Mouse (Mus musculus) embryonic facial prominence, embryonic 10.5 days (tissue): ENCODE measurements around the gene Tnrc6b. TPM values are rescaled to one million over a fixed set of nuclear protein-coding genes. Genes with fewer than 3 reads are reported as not detected.
"Not testable (repeated sequence)": the region's sequence is repeated elsewhere in the genome, so short reads cannot be mapped to it uniquely, and the experiment has no call there.

Source experiments
- DNase-seq: peaks from one replicate; pipeline ENCODE4 v3.0.0-alpha.2; 2017; ENCODE audit warnings: low spot score
- H3K27ac ChIP-seq: fragments of 300-500 bp; sonication (generic); replicated peaks from 2 replicates; pipeline ENCODE4 v1.5.1; 2016; ENCODE audit warnings: mild to moderate bottlenecking
- H3K27me3 ChIP-seq: fragments of 300-500 bp; sonication (generic); replicated peaks from 2 replicates; pipeline ENCODE4 v1.6.1; 2016; ENCODE audit warnings: low read depth, mild to moderate bottlenecking; ENCODE audit not compliant: poor library complexity, severe bottlenecking
- H3K36me3 ChIP-seq: fragments of 300-500 bp; sonication (generic); replicated peaks from 2 replicates; pipeline ENCODE4 v1.6.1; 2016; ENCODE audit warnings: mild to moderate bottlenecking, moderate library complexity
- H3K4me1 ChIP-seq: fragments of 300-500 bp; sonication (generic); 2 replicates; pipeline ENCODE4 v1.6.1; 2016
- H3K4me3 ChIP-seq: fragments of 300-500 bp; sonication (generic); 2 replicates; pipeline ENCODE4 v1.5.1; 2016; ENCODE audit warnings: mild to moderate bottlenecking, moderate library complexity
- H3K9me3 ChIP-seq: fragments of 300-500 bp; sonication (generic); 2 replicates; pipeline ENCODE4 v1.6.1; 2016; ENCODE audit warnings: mild to moderate bottlenecking
- WGBS: fragments of 180-500 bp; shearing (Covaris S2); methylation state at CpG from one replicate; pipeline ENCODE4 v1.1.7; 2016; 5-methylcytosine and 5-hydroxymethylcytosine counted together
- polyA plus RNA-seq: library from polyadenylated mRNA; unstranded; fragments of >200 nt; fragmentation: Nextera tagmentation; extraction: Ambion mirVana; gene quantifications from 2 replicates; pipeline ENCODE4 v1.2.1, GENCODE M21; 2016

Gene Tnrc6b
- polyA plus RNA-seq, 1 experiment from 2014 or later: 46.9 TPM

DNA sequence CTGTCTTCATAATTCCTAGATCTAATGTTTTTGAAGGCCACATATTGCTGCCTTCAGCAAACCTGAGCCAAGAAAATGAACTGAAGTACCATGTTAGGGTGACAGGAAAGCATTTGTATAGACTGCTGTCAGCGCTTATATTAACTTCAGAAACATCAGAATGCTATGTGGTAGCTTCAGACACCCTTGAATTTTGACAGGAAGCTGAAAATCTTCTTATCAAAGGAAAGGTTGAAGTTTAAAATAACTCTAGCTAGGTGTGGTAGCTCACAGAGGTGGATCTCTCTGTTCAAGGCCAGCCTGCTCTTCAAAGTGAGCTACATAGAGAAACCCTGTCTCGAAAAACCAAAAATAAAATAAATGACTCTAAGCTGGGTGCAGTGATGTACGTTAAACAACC, 181.2 kb downstream of the Tnrc6b start:
- 97% methylated on average over 3 of the region's 3 CpGs for WGBS
- no peaks in the 10 kb centered on the region for H3K9me3 ChIP-seq

DNA sequence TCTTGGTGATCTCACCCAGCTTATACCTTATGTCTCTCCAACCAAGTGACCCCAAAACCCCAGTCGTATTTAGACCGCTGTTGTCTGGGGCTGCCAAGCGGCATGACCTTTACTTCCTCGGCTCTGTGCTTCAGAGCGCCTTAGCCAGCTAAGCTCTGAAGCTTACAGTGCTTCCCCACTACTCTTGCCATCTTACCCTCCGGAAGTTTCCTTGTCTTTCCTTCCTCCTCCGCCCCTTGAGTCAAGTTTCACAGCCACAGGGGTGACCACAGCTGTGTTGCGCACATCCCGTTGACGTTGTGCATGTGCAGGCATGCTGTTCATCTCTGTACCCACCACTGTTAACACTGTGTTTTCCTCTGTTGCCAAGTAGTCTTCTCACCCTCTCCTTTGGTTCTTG, 185.6 kb downstream of the Tnrc6b start:
- Histone ChIP-seq H3K4me1 (no peaks in the 10 kb centered on the region), H3K4me3 (no peak overlapping the region), H3K27me3 (no peaks in the 10 kb centered on the region), H3K36me3 (peaks cover 97% of the 10 kb centered on the region), H3K27ac (no peak overlapping the region), H3K9me3 (no peaks in the 10 kb centered on the region)
- 91% methylated on average over 10 of the region's 10 CpGs for WGBS
- no peak for DNase-seq

More for the DNA sequence above, 181.2 kb downstream of the Tnrc6b start:
- DNase-seq: no peak
- peaks cover 95% of the 10 kb centered on the region for H3K36me3 ChIP-seq
- H3K4me1 ChIP-seq: no peaks in the 10 kb centered on the region
- H3K27ac ChIP-seq: no peak overlapping the region
- H3K4me3 ChIP-seq: no peak overlapping the region
- H3K27me3 ChIP-seq: no peaks in the 10 kb centered on the region

DNA sequence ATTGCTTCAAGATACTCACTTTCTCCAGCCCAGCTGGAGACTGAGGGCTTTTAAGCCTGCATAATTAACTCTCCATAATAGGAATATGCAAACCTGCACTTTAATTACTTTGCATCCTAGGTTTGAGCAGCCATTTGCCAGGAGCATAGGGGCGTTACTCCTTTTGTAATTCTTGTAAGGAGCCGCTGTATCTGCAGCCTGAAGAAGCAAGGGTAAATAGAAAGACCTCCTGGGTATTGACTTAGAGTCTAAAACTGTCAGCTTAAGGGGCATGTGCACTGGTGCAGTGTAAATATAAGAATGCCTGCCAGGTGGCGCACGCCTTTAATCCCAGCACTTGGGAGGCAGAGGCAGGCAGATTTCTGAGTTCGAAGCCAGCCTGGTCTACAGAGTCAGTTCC, 186.8 kb downstream of the Tnrc6b start:
- no peak for DNase-seq
- Histone ChIP-seq H3K27ac (no peak overlapping the region), H3K4me1 (no peaks in the 10 kb centered on the region), H3K4me3 (no peak overlapping the region), H3K9me3 (no peaks in the 10 kb centered on the region), H3K27me3 (no peaks in the 10 kb centered on the region), H3K36me3 (peaks cover 100% of the 10 kb centered on the region)
- WGBS: 89% methylated on average over 5 of the region's 5 CpGs

DNA sequence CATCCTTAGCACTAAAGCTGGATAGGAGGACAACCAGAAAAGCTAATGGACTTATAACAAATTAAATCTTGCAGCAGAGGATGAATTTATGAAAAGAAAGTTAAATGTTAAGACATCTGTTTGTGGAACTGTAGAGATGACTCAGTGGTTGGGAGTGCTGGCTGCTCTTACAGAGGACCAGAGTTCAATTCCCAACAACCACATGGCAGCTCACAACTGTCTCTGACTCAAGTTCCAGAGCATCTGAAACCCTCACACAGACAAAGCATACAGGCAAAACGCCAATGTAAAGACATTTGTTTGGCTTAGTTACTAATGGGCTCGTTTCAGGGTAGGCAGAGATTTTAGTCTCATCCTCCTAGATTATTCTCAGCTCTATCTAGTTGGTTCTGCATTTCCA, 188.7 kb downstream of the Tnrc6b start:
- H3K4me3 ChIP-seq: no peak overlapping the region
- H3K4me1 ChIP-seq: no peaks in the 10 kb centered on the region
- H3K36me3 ChIP-seq: peaks cover 100% of the 10 kb centered on the region
- H3K27ac ChIP-seq: no peak overlapping the region
- WGBS: 90% methylated on average over 2 of the region's 2 CpGs
- no peak for DNase-seq
- no peaks in the 10 kb centered on the region for H3K27me3 ChIP-seq
- H3K9me3 ChIP-seq: no peaks in the 10 kb centered on the region

DNA sequence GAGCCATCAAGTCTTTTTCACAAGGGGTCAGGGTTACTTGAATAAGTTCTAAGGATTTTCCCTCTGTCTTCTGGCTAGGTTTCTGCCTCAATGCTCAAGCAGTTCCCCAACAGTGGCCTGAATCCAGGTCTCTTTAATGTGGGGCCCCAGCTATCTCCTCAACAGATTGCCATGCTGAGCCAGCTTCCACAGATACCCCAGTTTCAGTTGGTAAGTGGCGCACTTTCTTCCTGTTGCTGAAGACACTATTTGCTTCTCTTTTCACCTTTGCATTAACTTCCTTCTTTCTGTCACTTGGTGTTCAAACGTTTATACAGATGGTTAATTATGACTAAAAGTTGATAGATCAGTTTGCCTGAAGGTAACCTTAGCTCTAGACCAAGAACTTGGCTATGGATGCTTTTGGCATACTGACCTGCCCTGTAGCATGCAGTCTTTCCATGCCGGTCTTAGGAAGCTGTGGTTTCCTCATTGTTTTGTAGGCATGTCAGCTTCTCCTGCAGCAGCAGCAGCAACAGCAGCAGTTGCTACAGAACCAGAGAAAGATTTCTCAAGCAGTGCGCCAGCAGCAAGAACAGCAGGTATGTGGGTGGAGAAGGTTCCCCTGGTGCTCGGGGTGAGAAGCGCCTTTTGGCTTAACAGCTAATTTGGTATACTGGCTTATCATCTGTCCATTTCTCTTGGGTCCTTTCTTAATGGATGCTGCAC, 190.8 kb downstream of the Tnrc6b start:
- DNase-seq: no peak
- Histone ChIP-seq H3K4me3 (no peak overlapping the region), H3K27ac (no peak overlapping the region), H3K27me3 (no peaks in the 10 kb centered on the region), H3K9me3 (no peaks in the 10 kb centered on the region), H3K36me3 (peaks cover 100% of the 10 kb centered on the region), H3K4me1 (no peaks in the 10 kb centered on the region)
- 92% methylated on average over 6 of the region's 6 CpGs for WGBS

DNA sequence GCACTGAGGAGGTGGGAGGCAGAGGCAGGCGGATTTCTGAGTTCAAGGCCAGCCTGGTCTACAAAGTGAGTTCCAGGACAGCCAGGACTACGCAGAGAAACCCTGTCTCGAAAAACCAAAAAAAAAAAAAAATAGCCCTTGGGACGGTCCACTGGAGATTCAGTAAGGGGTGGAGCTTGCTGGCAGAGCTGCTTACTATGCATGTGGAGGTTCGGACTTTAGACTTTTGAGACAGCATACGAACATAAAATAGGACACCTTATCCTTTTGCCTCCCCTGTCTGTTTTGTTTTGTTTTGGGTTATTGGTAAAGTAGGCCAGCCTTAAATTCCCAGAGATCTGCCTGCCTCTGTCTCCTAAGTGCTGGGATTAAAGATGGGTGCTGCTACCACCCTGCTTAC, 193.7 kb downstream of the Tnrc6b start:
- not testable (repeated sequence) for H3K4me1 ChIP-seq, H3K4me3 ChIP-seq, H3K27me3 ChIP-seq, DNase-seq, H3K9me3 ChIP-seq, H3K27ac ChIP-seq
- WGBS: 95% methylated on average over 6 of the region's 6 CpGs
- H3K36me3 ChIP-seq: peaks cover 92% of the 10 kb centered on the region

DNA sequence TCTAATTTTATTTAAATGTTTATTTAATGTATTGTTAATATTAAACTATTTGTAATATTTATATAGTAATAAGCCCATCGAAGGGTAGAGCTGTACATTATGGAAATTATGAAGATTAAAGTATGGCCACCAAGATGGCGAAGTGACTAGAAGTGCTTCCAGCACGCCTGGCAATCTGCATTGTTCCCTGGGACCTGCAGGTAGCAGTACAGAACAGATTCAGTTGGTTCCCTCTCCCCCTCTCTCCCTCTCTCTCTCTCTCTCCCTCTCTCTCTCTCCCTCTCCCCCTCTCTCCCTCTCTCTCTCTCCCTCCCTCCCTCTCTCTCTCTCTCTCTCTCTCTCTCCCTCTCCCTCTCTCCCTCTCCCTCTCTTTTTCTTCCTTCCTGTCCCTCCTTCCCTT, 199.1 kb downstream of the Tnrc6b start:
- no peak for DNase-seq
- Histone ChIP-seq H3K27me3 (no peaks in the 10 kb centered on the region), H3K9me3 (no peaks in the 10 kb centered on the region), H3K27ac (no peak overlapping the region), H3K4me3 (no peak overlapping the region), H3K36me3 (peaks cover 91% of the 10 kb centered on the region), H3K4me1 (no peaks in the 10 kb centered on the region)
- 93% methylated on average over 3 of the region's 3 CpGs for WGBS

DNA sequence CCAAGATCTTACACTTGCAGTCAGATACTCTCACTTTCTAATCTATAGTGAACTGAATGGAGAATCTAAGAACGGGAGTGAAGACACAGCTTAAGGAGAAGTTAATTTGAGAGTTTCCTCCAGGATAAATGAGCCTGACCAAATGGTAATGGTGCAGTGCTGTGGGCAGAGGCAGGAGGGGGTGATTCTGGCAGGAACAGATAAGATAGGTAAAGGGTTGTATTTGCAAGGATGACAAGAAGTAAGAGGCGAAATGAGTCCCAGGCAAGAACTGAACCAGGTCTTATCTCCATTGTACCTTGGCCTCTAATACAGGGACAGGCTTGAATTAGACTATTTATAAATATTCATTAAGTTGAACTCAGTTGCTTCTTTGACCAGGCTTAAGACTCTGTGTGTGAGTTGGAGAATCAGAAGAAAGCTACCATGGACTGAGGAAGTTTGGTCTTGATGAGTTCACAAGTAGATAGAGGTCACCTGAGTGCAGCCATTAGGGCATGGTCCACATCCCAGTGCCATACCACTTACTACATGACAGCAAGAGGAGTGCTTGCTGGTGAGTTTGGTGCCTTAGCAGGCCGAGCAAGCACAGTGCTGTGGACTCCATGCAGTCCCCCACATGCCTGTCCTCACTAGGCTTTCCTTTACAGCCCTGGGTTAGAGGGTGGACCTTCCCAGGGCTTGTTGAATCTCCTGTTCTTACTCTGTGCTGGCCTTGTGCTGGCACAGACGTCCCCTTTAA, 199.8 kb downstream of the Tnrc6b start:
- 90% methylated on average over 4 of the region's 4 CpGs for WGBS
- Histone ChIP-seq H3K4me1 (no peaks in the 10 kb centered on the region), H3K27ac (no peak overlapping the region), H3K9me3 (no peaks in the 10 kb centered on the region), H3K27me3 (no peaks in the 10 kb centered on the region), H3K4me3 (no peak overlapping the region), H3K36me3 (peaks cover 91% of the 10 kb centered on the region)
- no peak for DNase-seq

DNA sequence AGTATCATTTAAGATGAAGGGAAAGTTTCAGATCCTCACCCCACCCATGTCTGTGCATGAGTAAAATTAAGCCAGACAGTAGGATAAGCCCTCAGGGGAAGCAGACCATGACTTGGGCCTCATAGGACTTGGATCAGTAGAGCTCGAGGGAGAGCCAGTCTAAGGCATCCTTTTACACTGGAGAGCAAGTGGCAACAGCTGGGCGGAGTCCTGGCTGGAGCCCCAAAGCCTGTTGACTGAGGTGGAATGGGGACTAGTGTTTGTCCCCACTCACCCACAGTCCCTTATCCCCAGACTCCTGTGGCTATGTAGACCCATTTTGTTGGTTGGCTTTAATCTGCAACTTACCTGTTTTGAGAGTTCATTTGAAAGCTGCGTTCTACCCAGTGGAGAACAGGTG, 201.1 kb downstream of the Tnrc6b start:
- no peak overlapping the region for H3K4me3 ChIP-seq
- H3K36me3 ChIP-seq: peaks cover 91% of the 10 kb centered on the region
- no peaks in the 10 kb centered on the region for H3K9me3 ChIP-seq
- DNase-seq: no peak
- no peaks in the 10 kb centered on the region for H3K27me3 ChIP-seq
- WGBS: 88% methylated on average over 3 of the region's 3 CpGs
- H3K4me1 ChIP-seq: no peaks in the 10 kb centered on the region
- no peak overlapping the region for H3K27ac ChIP-seq

DNA sequence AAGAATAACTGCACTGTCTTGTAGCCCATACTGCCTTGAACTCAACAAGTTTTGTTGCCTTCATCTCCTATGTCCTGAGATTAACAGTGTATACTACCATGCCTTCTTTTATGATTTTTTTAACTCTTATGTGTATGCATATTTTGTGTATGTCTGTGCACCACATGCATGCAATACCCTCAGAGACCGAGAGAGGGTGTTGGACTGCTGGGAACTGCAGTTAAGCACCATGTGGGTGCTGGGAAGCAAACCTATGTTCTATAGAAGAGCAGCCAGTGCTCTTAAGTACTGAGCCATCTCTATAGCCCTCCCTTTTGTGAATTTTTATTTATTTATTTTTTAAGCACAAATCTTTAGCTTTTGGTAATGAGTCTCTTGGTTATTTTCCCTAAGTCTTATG, 202.7 kb downstream of the Tnrc6b start:
- Histone ChIP-seq H3K4me1 (no peaks in the 10 kb centered on the region), H3K4me3 (no peak overlapping the region), H3K9me3 (no peaks in the 10 kb centered on the region), H3K27me3 (no peaks in the 10 kb centered on the region), H3K36me3 (peaks cover 93% of the 10 kb centered on the region), H3K27ac (no peak overlapping the region)
- DNase-seq: no peak
- 93% methylated on average over 1 of the region's 1 CpGs for WGBS

DNA sequence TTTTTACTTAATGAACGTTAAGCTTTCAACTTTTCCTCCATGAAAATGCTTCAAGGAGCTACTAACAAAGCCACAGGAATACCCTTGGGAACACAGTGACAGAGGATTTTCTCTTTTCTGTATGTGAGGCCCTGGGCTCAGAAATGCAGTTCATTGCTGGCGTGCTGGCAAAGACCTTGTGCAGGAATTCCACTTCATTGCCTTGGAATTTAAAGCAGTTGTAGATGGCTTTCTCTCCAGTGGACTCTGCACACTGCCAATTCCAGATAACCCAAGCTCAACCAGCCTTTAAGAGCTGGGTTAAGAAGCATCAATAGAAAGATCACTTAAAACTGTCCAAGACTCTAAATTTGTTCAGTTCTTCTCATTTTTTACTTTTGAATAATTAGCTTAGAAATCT, 204.7 kb downstream of the Tnrc6b start:
- Histone ChIP-seq H3K4me1 (no peaks in the 10 kb centered on the region), H3K27me3 (no peaks in the 10 kb centered on the region), H3K9me3 (no peaks in the 10 kb centered on the region), H3K36me3 (peaks cover 100% of the 10 kb centered on the region), H3K27ac (no peak overlapping the region), H3K4me3 (no peak overlapping the region)
- 85% methylated on average over 2 of the region's 2 CpGs for WGBS
- no peak for DNase-seq

DNA sequence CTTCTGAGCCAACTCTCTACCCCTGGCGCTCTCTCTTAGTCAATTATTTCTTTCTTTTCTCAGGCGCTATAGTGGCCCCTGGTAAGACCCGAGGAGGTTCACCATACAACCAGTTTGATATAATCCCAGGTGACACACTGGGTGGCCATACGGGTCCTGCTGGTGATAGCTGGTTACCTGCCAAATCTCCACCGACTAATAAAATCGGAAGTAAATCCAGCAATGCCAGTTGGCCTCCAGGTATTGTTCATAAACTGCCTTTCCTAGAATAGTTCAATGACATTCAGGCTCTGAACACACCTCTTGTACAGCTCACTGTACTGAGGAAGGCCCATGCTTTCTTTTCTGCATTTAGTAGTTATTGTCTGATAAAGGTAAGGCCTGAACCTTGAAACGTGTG, 205.5 kb downstream of the Tnrc6b start:
- H3K27ac ChIP-seq: no peak overlapping the region
- H3K4me1 ChIP-seq: no peaks in the 10 kb centered on the region
- H3K4me3 ChIP-seq: no peak overlapping the region
- H3K36me3 ChIP-seq: peaks cover 100% of the 10 kb centered on the region
- H3K9me3 ChIP-seq: no peaks in the 10 kb centered on the region
- no peaks in the 10 kb centered on the region for H3K27me3 ChIP-seq
- DNase-seq: no peak
- WGBS: 96% methylated on average over 7 of the region's 7 CpGs

DNA sequence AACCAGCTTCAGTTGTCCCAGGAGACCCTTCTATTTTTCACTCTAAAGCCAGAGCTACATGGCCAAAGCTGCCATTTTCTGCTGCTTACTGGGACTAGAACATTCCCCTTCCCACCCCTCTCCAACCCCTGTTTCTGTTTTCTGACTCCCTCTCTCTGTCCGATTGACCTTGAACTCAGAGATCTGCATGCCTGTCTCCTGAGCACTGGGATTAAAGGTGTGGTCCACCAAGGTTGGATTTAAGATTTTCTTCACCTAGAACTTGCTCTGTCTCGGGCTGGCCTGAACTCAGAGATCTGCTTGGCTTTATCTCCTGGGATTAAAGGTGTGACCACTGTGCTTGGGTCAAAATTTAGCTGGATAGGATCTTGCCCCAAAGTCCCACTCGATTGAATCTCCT, 209.2 kb downstream of the Tnrc6b start:
- no peak for DNase-seq

More for the DNA sequence above, 209.2 kb downstream of the Tnrc6b start:
- Histone ChIP-seq H3K9me3 (no peaks in the 10 kb centered on the region), H3K36me3 (peaks cover 100% of the 10 kb centered on the region), H3K4me1 (no peaks in the 10 kb centered on the region), H3K4me3 (no peak overlapping the region), H3K27ac (no peak overlapping the region), H3K27me3 (no peaks in the 10 kb centered on the region)
- 96% methylated on average over 3 of the region's 3 CpGs for WGBS
